Mouse (Mus musculus) E14TG2a.4 (cell line): ENCODE results near the gene Tmod1.

ENCODE experiments used
- CTCF ChIP-seq: conservative IDR thresholded peaks from 2 replicates; pipeline ENCODE4 v1.5.1; 2014; ENCODE audit warnings: low read length
- NANOG ChIP-seq: IDR thresholded peaks from 2 replicates; pipeline ENCODE4 v1.6.1; 2014; ENCODE audit warnings: borderline replicate concordance, low read length, mixed read lengths
- POU5F1 ChIP-seq: IDR thresholded peaks from 2 replicates; pipeline ENCODE4 v1.6.1; 2014; ENCODE audit warnings: low read length, borderline replicate concordance

GRCm38 (mm10) chr4:46068573-46068972, 29.8 kb downstream of the Tmod1 start:
- TF ChIP-seq CTCF, result no peak
- no peak for TF ChIP-seq POU5F1
- TF ChIP-seq NANOG, result no peak
